ENCODE assay signal across 8 mouse cellular contexts in genomic region chr8:94012013-94012951, GRCm38 (mm10). TPM values are rescaled to one million over a fixed set of nuclear protein-coding genes. Genes with fewer than 3 reads are reported as not detected.
DNase-seq lines count a peak whose midpoint lies in the region; ATAC-seq lines count a peak whose summit lies in the region.

Gene Amfr, minus strand, starts transcription at chr8:94012842.

- under 1% methylated on average over 103 of the region's 130 CpGs for WGBS in intestine, embryonic 16.5 days
- WGBS in limb, embryonic 12.5 days = under 1% methylated on average over 90 of the region's 130 CpGs
- WGBS in midbrain, embryonic 14.5 days = under 1% methylated on average over 115 of the region's 130 CpGs

- no peaks in the 10 kb centered on the region for H3K36me3 ChIP-seq in intestine, embryonic 16.5 days (ENCODE audit: control insufficient read depth, insufficient read depth, low read length)
- no peaks in the 10 kb centered on the region; the same call in 1 of the 2 replicates for H3K36me3 ChIP-seq in limb, embryonic 12.5 days
- H3K36me3 ChIP-seq in midbrain, embryonic 14.5 days (ENCODE audit: control insufficient read depth, insufficient read depth, low read length) = no peaks in the 10 kb centered on the region

- ATAC-seq in intestine, embryonic 16.5 days = peak; percentile 94
- ATAC-seq in limb, embryonic 12.5 days (ENCODE audit: insufficient number of reproducible peaks, insufficient read depth, low FRiP score, low TSS enrichment, low read depth) = peak; percentile 85
- peak; percentile 94 for ATAC-seq in midbrain, embryonic 14.5 days (ENCODE audit: low FRiP score, low TSS enrichment)

- peak within 1 kb of the TSS; percentile 96 for H3K27ac ChIP-seq in intestine, embryonic 16.5 days (ENCODE audit: low read length)
- peak within 1 kb of the TSS; percentile 95 for H3K27ac ChIP-seq in limb, embryonic 12.5 days
- peak within 1 kb of the TSS; percentile 97 for H3K27ac ChIP-seq in midbrain, embryonic 14.5 days (replicated peaks; ENCODE audit: low read depth, low read length)

- H3K4me3 ChIP-seq in intestine, embryonic 16.5 days (ENCODE audit: low read length) = peak within 1 kb of the TSS; percentile 100
- H3K4me3 ChIP-seq in limb, embryonic 12.5 days (replicated peaks) = peak within 1 kb of the TSS; percentile 94
- peak within 1 kb of the TSS; percentile 98 for H3K4me3 ChIP-seq in midbrain, embryonic 14.5 days (replicated peaks; ENCODE audit: low read depth, low read length)

- peak within 1 kb of the TSS; percentile 98 for H3K4me2 ChIP-seq in intestine, embryonic 16.5 days (ENCODE audit: low read depth, low read length)
- peak within 1 kb of the TSS; percentile 85 for H3K4me2 ChIP-seq in limb, embryonic 12.5 days
- peak within 1 kb of the TSS; percentile 85 for H3K4me2 ChIP-seq in midbrain, embryonic 14.5 days (ENCODE audit: low read length)

- H3K4me1 ChIP-seq in intestine, embryonic 16.5 days (ENCODE audit: control insufficient read depth, insufficient read depth, low read length) = peaks cover 27% of the 10 kb centered on the region
- peaks cover 24% of the 10 kb centered on the region for H3K4me1 ChIP-seq in limb, embryonic 12.5 days (replicated peaks)
- peaks cover 26% of the 10 kb centered on the region for H3K4me1 ChIP-seq in midbrain, embryonic 14.5 days (ENCODE audit: control insufficient read depth, insufficient read depth, low read length)

- H3K27me3 ChIP-seq in intestine, embryonic 16.5 days (replicated peaks; ENCODE audit: control insufficient read depth, insufficient read depth, low read length) = no peaks in the 10 kb centered on the region
- no peaks in the 10 kb centered on the region for H3K27me3 ChIP-seq in limb, embryonic 12.5 days
- no peaks in the 10 kb centered on the region for H3K27me3 ChIP-seq in midbrain, embryonic 14.5 days (ENCODE audit: control insufficient read depth, insufficient read depth, low read length)

- no peaks in the 10 kb centered on the region for H3K9me3 ChIP-seq in intestine, embryonic 16.5 days (ENCODE audit: control insufficient read depth, low read length)
- H3K9me3 ChIP-seq in limb, embryonic 12.5 days = no peaks in the 10 kb centered on the region
- no peaks in the 10 kb centered on the region for H3K9me3 ChIP-seq in midbrain, embryonic 14.5 days (ENCODE audit: control insufficient read depth, low read length)

- peak; percentile 41 to 64 for DNase-seq in urinary bladder, adult 18-20 months (ENCODE audit: low spot score in 2 of 2)
- DNase-seq in urinary bladder, postnatal 10 days (ENCODE audit: low spot score) = no peak
- peak; percentile 80 for DNase-seq in embryo, embryonic 9.5 days (ENCODE audit: extremely low spot score)
- peak; percentile 57 to 78 for DNase-seq in gastrocnemius, postnatal 4 days (ENCODE audit: low spot score in 2 of 2)
- DNase-seq in midbrain, embryonic 14.5 days = peak; percentile 90
- DNase-seq in spleen, adult 18-20 months = peak; percentile 55 to 73

- H3K9ac ChIP-seq in intestine, embryonic 16.5 days (ENCODE audit: low read depth, low read length) = peak within 1 kb of the TSS; percentile 98
- peak within 1 kb of the TSS; percentile 96 for H3K9ac ChIP-seq in limb, embryonic 12.5 days (replicated peaks)
- H3K9ac ChIP-seq in midbrain, embryonic 14.5 days (replicated peaks; ENCODE audit: low read length) = peak within 1 kb of the TSS; percentile 98

RNA-seq across cellular contexts. Expression of gene Amfr, which starts in this region (rescaled TPM):
- total RNA-seq in gastrocnemius, postnatal 4 days (2021) = 10 to 100 TPM; 93.2 to 98.0 TPM
- polyA plus RNA-seq in intestine, embryonic 16.5 days (2015; fragmentation: Nextera tagmentation; extraction: Ambion mirVana) = 27.8 and 36.4 TPM in 2 replicates
- 48.1 and 53.1 TPM in 2 replicates for polyA plus RNA-seq in limb, embryonic 12.5 days (2016; fragmentation: Nextera tagmentation; extraction: Ambion mirVana)
- polyA plus RNA-seq in midbrain, embryonic 14.5 days (2014; fragmentation: Nextera tagmentation; extraction: Ambion mirVana) = 65.0 and 81.6 TPM in 2 replicates
